Mouse (Mus musculus) cerebellum, adult 2 months (tissue): ENCODE measurements at regions not wholly inside any gene's neighbourhood (a gene's known extent, or its start where the extent isn't known, plus 50 kb on each side); places are given as distances from the start of the nearest gene placed in this dataset.
A peak's percentile ranks its signal among the peaks of the same experiment; 100 is the strongest.
"Not testable (repeated sequence)": the region's sequence is repeated elsewhere in the genome, so short reads cannot be mapped to it uniquely, and the experiment has no call there.

Experiments
- DNase-seq, 2 experiments: peaks; one replicate each; pipeline ENCODE4 v3.0.0; 2021
- H3K27ac ChIP-seq: fragments of 200-500 bp; 2 replicates; pipeline ENCODE4 v1.5.1; 2012; ENCODE audit warnings: low read length, control low read depth, inconsistent platforms; ENCODE audit not compliant: insufficient read depth
- H3K27me3 ChIP-seq: fragments of 200-500 bp; 2 replicates; pipeline ENCODE4 v1.6.1; 2012; ENCODE audit warnings: inconsistent platforms, mild to moderate bottlenecking, low read length, moderate library complexity; ENCODE audit not compliant: control insufficient read depth, insufficient read depth
- H3K4me1 ChIP-seq: fragments of 200-500 bp; 2 replicates; pipeline ENCODE4 v1.6.1; 2011; ENCODE audit warnings: low read length; ENCODE audit not compliant: control insufficient read depth, insufficient read depth
- H3K4me3 ChIP-seq: fragments of 200-500 bp; replicated peaks from 2 replicates; pipeline ENCODE3; 2011; ENCODE audit warnings: mild to moderate bottlenecking, low read depth, low read length, control low read depth; ENCODE audit not compliant: insufficient read depth
- CTCF ChIP-seq: fragments of 200-500 bp; IDR thresholded peaks from 2 replicates; pipeline ENCODE4 v1.5.1; 2011; ENCODE audit warnings: low read depth, mild to moderate bottlenecking, control low read depth, low read length, moderate library complexity, borderline replicate concordance; ENCODE audit not compliant: insufficient read depth
- POLR2A ChIP-seq: fragments of 200-500 bp; IDR thresholded peaks from 2 replicates; pipeline ENCODE4 v1.6.1; 2011; ENCODE audit warnings: low read length, control low read depth, borderline replicate concordance; ENCODE audit not compliant: insufficient read depth
- WGBS: fragments of 180-500 bp; shearing (Covaris S2); methylation state at CpG from one replicate; pipeline ENCODE4 v1.1.7; 2018; 5-methylcytosine and 5-hydroxymethylcytosine counted together

DNA sequence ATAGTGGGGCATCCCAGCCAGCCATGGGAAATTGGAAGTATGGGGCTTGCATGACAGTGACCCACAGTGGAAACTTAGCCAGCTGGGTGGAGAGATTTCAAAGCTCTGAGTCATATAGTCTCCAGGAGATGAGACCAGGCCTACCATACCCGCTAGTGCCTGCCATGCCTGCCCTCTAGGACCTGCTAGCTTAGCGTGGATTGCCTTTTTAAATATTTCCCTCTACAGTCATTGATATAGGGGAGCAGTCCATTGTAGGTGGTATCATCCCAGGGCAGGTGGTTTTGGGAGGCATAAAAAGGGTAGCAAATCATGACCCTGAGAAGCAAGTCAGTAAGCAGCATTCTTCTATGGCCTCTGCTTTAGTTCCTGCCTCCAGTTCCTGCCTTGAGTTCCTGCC is 99.5 kb upstream of the Pfn2 start:
- no peaks in the 10 kb centered on the region for H3K4me1 ChIP-seq

DNA sequence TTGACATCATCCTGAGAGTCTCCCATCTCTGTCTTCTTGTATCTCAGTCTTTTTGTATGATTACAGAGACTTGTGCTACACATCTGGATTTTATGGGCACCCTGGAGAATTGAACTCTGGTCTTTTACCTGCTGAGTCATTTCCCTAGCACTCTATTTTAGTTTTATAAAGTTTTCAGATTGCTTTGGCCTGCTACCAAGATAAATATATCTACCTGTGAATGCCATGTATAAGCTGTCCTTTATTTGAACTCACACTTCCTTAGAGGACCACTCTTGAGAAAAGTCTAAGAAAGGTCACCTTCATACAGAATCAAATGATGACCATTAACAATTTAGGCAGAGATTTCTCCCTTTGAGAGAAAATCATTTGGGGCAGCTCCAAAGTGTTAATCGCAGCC is 100.8 kb upstream of the Pfn2 start:
- Histone ChIP-seq H3K4me3 (no peak overlapping the region), H3K27ac (no peak overlapping the region), H3K4me1 (no peaks in the 10 kb centered on the region), H3K27me3 (no peaks in the 10 kb centered on the region)
- no peak for DNase-seq
- WGBS: 92% methylated on average over 1 of the region's 1 CpGs
- TF ChIP-seq POLR2A (no peak), CTCF (no peak)

More for the DNA sequence above, 99.5 kb upstream of the Pfn2 start:
- Histone ChIP-seq H3K27ac (no peak overlapping the region), H3K4me3 (no peak overlapping the region), H3K27me3 (no peaks in the 10 kb centered on the region)
- TF ChIP-seq POLR2A (no peak), CTCF (no peak)
- DNase-seq: no peak
- WGBS: 96% methylated on average over 2 of the region's 2 CpGs

GRCm38 (mm10) chr3:57950431-57951331 is 102.8 kb upstream of the Pfn2 start:
- Histone ChIP-seq H3K27ac (no peak overlapping the region), H3K4me1 (no peaks in the 10 kb centered on the region), H3K4me3 (no peak overlapping the region), H3K27me3 (no peaks in the 10 kb centered on the region)
- no peak for TF ChIP-seq CTCF
- WGBS: 51% methylated on average over 7 of the region's 7 CpGs
- peak in 1 of 2 experiments; percentile 1 for DNase-seq

DNA sequence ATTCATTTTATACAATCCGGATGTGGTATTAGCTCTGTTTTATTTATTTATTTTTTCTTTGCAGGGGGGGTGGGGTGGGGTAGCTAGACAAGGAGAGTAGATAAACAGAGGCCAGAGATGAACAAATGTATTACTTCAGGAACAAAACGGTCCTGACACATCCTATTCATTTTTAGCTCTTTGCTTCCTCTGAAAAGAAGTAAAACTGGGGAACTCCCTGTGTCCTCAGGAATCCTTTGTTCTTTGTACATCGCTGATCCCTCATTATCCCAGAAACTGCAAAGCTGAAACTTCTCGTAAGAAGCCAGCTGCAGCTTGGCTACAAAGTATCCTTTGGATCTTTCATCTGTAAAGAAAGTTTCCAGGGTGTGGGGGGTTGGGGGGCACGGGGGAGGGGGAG is 103.6 kb upstream of the Pfn2 start:
- no peak overlapping the region for H3K4me3 ChIP-seq
- H3K27ac ChIP-seq: no peak overlapping the region
- 25% methylated on average over 5 of the region's 5 CpGs for WGBS
- TF ChIP-seq CTCF (no peak), POLR2A (no peak)
- H3K27me3 ChIP-seq: no peaks in the 10 kb centered on the region
- H3K4me1 ChIP-seq: no peaks in the 10 kb centered on the region
- DNase-seq: no peak

DNA sequence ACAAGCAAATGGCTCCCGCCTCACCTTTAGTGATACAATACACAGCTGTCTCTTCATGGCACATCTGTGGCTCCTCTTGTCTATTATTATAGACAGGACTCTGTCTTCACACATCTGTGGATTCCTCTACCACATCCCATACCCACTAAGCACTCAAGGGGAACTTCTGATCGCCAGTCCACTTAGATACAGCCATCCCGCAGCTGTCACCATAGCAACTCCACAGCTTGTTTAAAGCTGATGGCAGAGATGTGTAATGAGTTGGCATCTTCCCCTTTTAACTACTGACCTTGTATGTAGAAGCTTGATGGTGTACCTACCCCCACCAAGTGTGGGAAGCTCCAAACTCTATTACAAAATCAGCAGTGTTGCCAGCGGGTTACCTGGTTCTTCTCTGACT is 109.5 kb upstream of the Pfn2 start:
- no peak for DNase-seq
- no peaks in the 10 kb centered on the region for H3K27me3 ChIP-seq
- TF ChIP-seq CTCF (no peak), POLR2A (no peak)
- no peak overlapping the region for H3K4me3 ChIP-seq
- 62% methylated on average over 4 of the region's 4 CpGs for WGBS
- H3K4me1 ChIP-seq: no peaks in the 10 kb centered on the region
- no peak overlapping the region for H3K27ac ChIP-seq

DNA sequence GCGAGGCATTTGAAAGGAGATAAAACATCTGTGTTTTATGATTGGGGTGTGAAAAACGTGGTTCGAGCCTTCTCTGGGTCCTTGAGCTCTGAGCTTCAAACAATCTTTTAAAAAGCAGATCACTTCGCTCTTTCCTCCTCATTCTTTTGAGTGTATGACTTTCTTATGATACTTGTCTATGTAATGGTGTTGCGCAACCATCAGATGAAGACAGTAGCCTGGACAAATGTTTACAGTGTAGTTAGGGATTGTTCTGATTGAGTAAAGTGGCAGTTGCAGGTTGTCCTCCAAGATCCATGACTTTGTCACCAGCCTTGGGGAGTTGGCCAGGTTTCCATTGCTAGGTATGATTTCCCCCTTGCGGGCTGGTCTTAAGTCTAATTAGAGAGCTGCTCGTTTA is 116.1 kb upstream of the Pfn2 start:
- no peak for DNase-seq

GRCm38 (mm10) chr3:57970614-57971013 is 122.7 kb upstream of the Pfn2 start:
- H3K4me3 ChIP-seq, DNase-seq, H3K27me3 ChIP-seq, H3K4me1 ChIP-seq, H3K27ac ChIP-seq: not testable (repeated sequence)
- WGBS: 81% methylated on average over 2 of the region's 2 CpGs

More for the DNA sequence above, 116.1 kb upstream of the Pfn2 start:
- WGBS: 90% methylated on average over 7 of the region's 7 CpGs
- no peaks in the 10 kb centered on the region for H3K27me3 ChIP-seq
- no peak overlapping the region for H3K27ac ChIP-seq
- no peak overlapping the region for H3K4me3 ChIP-seq
- TF ChIP-seq POLR2A: no peak
- TF ChIP-seq CTCF: no peak
- H3K4me1 ChIP-seq: no peaks in the 10 kb centered on the region

DNA sequence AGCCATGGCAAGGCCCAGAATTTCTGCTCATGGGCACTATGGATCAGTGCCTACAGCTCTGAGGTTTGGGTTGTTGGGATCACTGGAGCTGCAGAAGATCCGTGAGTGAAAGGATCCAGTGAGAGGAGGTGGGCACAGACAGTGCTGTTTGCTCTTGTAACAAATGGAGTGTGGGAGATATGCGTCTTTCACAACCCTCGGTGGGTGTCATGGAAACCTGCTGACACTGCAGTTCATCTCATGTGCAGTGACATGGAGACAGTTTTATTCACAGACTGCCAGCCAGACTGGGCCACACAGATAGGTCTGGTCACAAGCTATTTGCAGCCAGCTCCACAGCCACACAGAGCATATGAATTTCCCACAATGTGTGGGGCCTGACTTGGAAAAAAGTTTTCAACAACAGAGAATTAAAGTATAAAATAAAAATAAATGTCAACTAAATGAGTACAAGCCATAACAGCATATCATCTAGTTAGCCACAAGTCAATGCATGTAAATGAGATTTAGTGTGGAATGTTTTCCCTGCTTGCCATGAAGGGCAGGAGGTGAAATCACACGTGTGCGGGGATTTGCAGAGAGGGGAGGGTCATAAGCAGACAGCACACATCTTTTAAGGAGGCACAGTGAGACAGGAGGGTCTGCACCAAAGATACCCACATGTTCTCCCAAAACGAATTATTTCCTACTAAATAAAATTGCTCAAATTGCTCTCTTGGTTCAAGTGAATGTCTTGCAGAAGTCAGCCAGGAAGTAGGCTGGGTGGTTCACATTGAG is 124.8 kb upstream of the Pfn2 start:
- 17% methylated on average over 6 of the region's 6 CpGs for WGBS
- no peak for TF ChIP-seq POLR2A
- no peak for DNase-seq

More for the DNA sequence above, 124.8 kb upstream of the Pfn2 start:
- H3K4me1 ChIP-seq: no peaks in the 10 kb centered on the region
- H3K4me3 ChIP-seq: no peak overlapping the region
- no peaks in the 10 kb centered on the region for H3K27me3 ChIP-seq
- no peak overlapping the region for H3K27ac ChIP-seq
